Mouse (Mus musculus) intestine, embryonic 14.5 days (tissue): ENCODE measurements around the gene Ppp1r1b. TPM values are rescaled to one million over a fixed set of nuclear protein-coding genes. Genes with fewer than 3 reads are reported as not detected.
A peak's percentile ranks its signal among the peaks of the same experiment; 100 is the strongest.

ENCODE experiments used
- ATAC-seq: fragments of 200-750 bp; cut with Nextera tagmentation; replicated peaks from 2 replicates; pipeline ENCODE4 v1.8.0; 2017; ENCODE audit warnings: low read depth, moderate number of reproducible peaks, moderate TSS enrichment, moderate library complexity; ENCODE audit not compliant: low FRiP score, low TSS enrichment
- DNase-seq: peaks from one replicate; pipeline ENCODE4 v3.0.0-alpha.2; 2018; ENCODE audit warnings: low spot score
- H3K27ac ChIP-seq: fragments of 300-500 bp; sonication (generic); 2 replicates; pipeline ENCODE4 v1.5.1; 2014; ENCODE audit warnings: low read depth, mild to moderate bottlenecking, control low read depth
- H3K27me3 ChIP-seq: fragments of 300-500 bp; sonication (generic); replicated peaks from 2 replicates; pipeline ENCODE4 v1.6.1; 2014; ENCODE audit warnings: low read length, control low read depth; ENCODE audit not compliant: control insufficient read depth, insufficient read depth
- H3K36me3 ChIP-seq: fragments of 300-500 bp; sonication (generic); 2 replicates; pipeline ENCODE4 v1.6.1; 2014; ENCODE audit warnings: low read length, control low read depth; ENCODE audit not compliant: control insufficient read depth, insufficient read depth
- H3K4me1 ChIP-seq: fragments of 300-500 bp; sonication (generic); replicated peaks from 2 replicates; pipeline ENCODE4 v1.6.1; 2014; ENCODE audit warnings: low read length, control low read depth, mixed read lengths; ENCODE audit not compliant: control insufficient read depth, insufficient read depth
- H3K4me2 ChIP-seq: fragments of 300-500 bp; sonication (generic); 2 replicates; pipeline ENCODE4 v1.6.1; 2014; ENCODE audit warnings: low read length
- H3K4me3 ChIP-seq: fragments of 300-500 bp; sonication (generic); 2 replicates; pipeline ENCODE4 v1.5.1; 2014; ENCODE audit warnings: low read depth, low read length, control low read depth, mixed read lengths
- H3K9ac ChIP-seq: fragments of 300-500 bp; sonication (generic); 2 replicates; pipeline ENCODE4 v1.6.1; 2014; ENCODE audit warnings: mild to moderate bottlenecking, low read length
- H3K9me3 ChIP-seq: fragments of 300-500 bp; sonication (generic); 2 replicates; pipeline ENCODE4 v1.6.1; 2016; ENCODE audit warnings: low read length, control low read depth; ENCODE audit not compliant: control insufficient read depth
- WGBS: fragments of 180-500 bp; shearing (Covaris S2); extraction: QIAGEN DNeasy Blood & Tissue Kit; methylation state at CpG from one replicate; pipeline ENCODE4 v1.1.7; 2014; 5-methylcytosine and 5-hydroxymethylcytosine counted together
- polyA plus RNA-seq: library from polyadenylated mRNA; unstranded; fragments of >200 nt; fragmentation: Nextera tagmentation; extraction: Ambion mirVana; gene quantifications from 2 replicates; pipeline ENCODE4 v1.2.1, GENCODE M21; 2014

Ppp1r1b gene
- polyA plus RNA-seq, 1 experiment from 2014 or later = 22.6 TPM

DNA sequence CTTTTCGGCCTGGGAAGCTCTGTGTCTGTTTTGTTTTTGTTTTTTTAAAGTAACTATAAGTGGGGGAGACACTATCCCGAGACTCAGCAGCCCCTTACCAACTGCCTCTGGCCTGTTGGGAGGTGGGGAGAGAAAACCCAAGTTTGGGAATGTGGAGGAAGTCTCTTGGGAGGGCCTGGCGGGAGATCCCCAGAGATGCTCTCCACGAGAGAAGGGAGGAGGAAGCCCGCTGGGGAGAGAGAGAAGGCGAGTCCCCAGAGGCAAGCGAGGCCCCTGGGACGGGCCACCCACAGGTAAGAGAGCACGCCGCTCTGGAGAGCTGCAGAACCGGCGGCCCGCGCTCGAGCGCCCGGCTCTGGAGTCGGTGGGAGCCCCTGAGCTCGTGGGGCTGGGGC is 21.5 kb upstream of the Ppp1r1b start:
- Histone ChIP-seq H3K9me3 (no peaks in the 10 kb centered on the region), H3K4me2 (no peak overlapping the region), H3K27ac (no peak overlapping the region), H3K4me3 (peak overlapping the region; percentile 11; the same call in 1 of the 2 replicates), H3K4me1 (peaks cover 9% of the 10 kb centered on the region; the same call in 1 of the 2 replicates), H3K9ac (no peak overlapping the region), H3K36me3 (no peaks in the 10 kb centered on the region), H3K27me3 (peaks cover 100% of the 10 kb centered on the region)
- WGBS = under 1% methylated on average over 19 of the region's 19 CpGs
- DNase-seq (no peak), ATAC-seq (no peak)

DNA sequence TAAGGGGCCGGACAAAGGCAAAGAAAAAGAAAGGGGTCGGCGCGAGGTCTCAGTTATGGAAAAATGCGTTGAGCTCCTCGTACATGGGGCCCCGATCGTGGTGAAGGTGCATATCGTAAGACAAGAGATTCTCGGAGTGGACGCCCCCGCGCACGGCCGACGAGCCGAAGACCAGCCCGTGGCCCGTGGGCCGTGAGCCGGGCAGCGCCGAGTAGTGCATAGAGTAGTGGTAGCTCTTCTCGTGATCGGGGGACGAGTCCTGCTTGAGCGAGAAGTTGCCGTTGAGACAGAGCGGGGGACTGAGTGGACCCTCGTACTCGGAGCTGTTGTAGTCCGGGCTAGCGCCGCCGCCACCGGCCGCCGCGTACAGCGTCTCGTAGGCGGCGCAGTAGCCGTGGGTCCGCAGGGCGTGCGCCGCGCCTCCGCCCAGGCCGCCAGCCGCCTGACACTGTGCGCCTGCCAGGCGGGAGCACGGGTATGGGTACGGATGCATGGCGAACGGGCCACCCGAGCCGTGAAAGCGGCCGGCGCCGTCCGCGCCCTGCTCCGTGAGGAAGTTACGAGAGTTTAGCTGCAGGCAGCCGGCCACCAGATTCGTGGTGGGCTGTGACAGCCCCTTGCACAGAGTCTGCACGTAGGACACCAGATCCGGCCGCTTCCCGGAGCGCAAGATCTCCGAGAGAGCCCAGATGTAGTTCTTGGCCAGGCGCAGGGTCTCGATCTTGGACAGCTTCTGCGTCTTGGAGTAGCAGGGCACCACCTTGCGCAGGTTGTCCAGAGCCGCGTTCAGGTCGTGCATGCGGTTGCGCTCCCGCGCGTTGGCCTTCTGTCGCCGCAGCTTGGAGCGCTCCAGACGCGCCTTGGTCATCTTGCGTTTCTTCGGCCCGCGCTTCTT is 20.8 kb upstream of the Ppp1r1b start:
- no peak overlapping the region for H3K9ac ChIP-seq
- ATAC-seq (no peak), DNase-seq (peak; percentile 72)
- peaks cover 100% of the 10 kb centered on the region for H3K27me3 ChIP-seq
- no peaks in the 10 kb centered on the region for H3K9me3 ChIP-seq
- no peak overlapping the region for H3K27ac ChIP-seq
- H3K4me1 ChIP-seq = peaks cover 9% of the 10 kb centered on the region; the same call in 1 of the 2 replicates
- H3K36me3 ChIP-seq = no peaks in the 10 kb centered on the region
- peak overlapping the region; percentile 13 for H3K4me3 ChIP-seq
- H3K4me2 ChIP-seq = peak overlapping the region; percentile 3; the same call in 1 of the 2 replicates
- under 1% methylated on average over 97 of the region's 97 CpGs for WGBS

DNA sequence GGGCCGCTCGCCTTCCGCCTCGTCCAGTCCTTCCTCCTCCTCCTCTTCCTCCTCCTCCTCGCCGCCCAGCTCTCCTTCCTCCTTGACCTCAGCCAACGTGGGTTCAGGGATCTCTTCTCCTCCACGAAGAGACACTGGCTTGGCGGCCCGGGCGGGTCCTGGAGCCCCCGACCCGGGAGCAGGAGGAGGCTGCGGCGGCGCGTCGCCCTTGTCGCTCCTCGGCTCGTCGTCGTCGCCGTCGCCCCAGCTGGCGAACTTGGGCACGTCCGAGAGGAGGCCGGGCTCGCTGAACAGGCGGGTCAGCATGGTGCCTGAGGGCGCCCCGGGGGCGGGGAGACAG is 20.2 kb upstream of the Ppp1r1b start:
- peak overlapping the region; percentile 3; the same call in 1 of the 2 replicates for H3K4me2 ChIP-seq
- no peaks in the 10 kb centered on the region for H3K36me3 ChIP-seq
- 1% methylated on average over 32 of the region's 35 CpGs for WGBS
- H3K27ac ChIP-seq = no peak overlapping the region
- no peak for ATAC-seq
- 0 out of 2 replicates have a peak overlapping the region, but pooled peaks have one; percentile 13 for H3K4me3 ChIP-seq
- H3K9me3 ChIP-seq = no peaks in the 10 kb centered on the region
- no peak overlapping the region for H3K9ac ChIP-seq
- no peak for DNase-seq
- H3K4me1 ChIP-seq = peaks cover 9% of the 10 kb centered on the region; the same call in 1 of the 2 replicates
- H3K27me3 ChIP-seq = peaks cover 100% of the 10 kb centered on the region

DNA sequence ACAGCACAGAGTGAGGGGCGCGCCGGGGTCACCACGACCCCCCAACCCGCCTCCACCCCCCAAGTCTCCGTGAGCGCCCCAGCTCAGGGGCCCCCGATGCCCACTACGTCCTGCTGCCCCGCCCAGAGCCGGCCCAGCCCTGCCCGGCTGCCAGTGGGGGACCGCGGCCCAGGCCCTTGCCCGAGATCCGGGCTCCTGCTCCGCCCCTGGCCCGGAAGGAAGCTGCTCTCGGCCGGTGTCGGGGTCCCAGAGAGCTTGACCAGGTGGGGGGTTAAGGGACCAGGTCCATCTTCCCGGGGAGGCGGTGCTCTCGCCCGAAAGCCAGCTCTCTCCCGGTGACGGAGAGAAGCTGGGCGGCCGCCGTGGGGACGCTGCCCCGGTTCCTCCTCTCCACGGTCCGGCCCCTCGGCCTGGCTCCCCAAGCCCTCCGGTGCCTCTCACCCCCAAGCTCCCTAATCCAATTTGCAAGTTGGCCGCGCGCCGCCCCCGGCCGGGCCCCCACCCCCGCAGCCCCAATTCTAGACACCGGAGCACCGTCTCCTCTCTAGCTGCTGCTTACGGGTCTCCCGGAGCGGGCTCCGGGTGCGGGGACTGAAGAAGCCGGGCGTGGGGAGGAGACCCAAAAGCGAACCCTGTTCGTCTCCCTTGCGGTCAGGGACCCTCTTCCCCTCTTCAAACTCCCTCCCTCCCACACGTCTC is 19.7 kb upstream of the Ppp1r1b start:
- DNase-seq = peak; percentile 77

DNA sequence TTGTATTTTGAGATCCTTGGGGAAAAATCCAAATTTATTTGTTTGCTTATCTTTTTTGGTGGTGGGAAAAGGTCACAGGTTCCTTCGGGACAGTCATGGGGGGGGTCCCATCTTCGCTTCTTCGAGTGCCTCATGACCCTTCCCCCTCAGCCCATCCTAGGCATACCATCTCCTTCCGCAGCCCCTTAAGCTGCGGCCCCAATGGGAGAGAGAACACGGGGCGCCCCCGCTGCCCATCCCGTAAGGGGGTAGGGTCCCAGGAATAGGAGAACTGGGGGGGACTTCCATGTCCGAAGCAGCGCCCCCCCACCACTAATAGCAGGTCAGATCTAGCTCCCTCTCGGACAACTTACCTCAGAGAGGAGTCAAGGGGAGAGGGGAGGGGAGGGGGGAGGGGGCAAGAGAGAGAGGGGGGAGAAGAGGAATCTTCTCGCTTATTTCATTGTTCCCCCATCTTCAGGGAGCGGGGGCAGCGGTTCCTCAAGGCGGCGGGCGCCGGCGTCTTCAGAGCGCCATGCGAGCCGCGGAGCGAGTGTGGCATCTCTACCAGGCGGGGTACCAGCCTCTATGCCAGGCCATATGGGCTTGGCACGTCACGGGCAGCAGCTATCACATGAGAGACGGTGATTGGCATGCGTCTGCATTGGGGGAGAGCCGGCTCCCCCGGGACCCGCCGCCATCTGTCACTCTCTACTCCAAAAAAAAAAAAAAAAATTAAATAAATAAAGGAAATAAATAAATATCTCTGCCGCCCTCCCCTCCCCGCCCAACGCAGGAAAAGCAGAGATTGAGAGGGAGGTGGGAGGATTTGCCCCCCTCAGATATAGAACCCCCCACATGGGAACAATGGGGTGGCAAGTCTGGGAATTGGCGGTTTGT is 18.9 kb upstream of the Ppp1r1b start, which contains the start of gene Neurod2:
Gene Neurod2, minus strand, starts transcription at position 568 of the 879 bp plus-strand sequence.
- Histone ChIP-seq H3K36me3 (no peaks in the 10 kb centered on the region), H3K27ac (no peak within 1 kb of the TSS), H3K9ac (no peak within 1 kb of the TSS), H3K4me1 (peaks cover 9% of the 10 kb centered on the region; the same call in 1 of the 2 replicates), H3K4me3 (no peak within 1 kb of the TSS), H3K9me3 (no peaks in the 10 kb centered on the region), H3K27me3 (peaks cover 100% of the 10 kb centered on the region), H3K4me2 (peak within 1 kb of the TSS; percentile 3; the same call in 1 of the 2 replicates)
- ATAC-seq (no peak), DNase-seq (no peak)
- WGBS = 2% methylated on average over 38 of the region's 38 CpGs

More for the DNA sequence above, 19.7 kb upstream of the Ppp1r1b start:
- ATAC-seq = no peak
- Histone ChIP-seq H3K27ac (no peak overlapping the region), H3K4me1 (peaks cover 9% of the 10 kb centered on the region; the same call in 1 of the 2 replicates), H3K9me3 (no peaks in the 10 kb centered on the region), H3K36me3 (no peaks in the 10 kb centered on the region), H3K9ac (no peak overlapping the region), H3K4me3 (no peak overlapping the region), H3K27me3 (peaks cover 100% of the 10 kb centered on the region), H3K4me2 (peak overlapping the region; percentile 3; the same call in 1 of the 2 replicates)
- under 1% methylated on average over 49 of the region's 56 CpGs for WGBS

DNA sequence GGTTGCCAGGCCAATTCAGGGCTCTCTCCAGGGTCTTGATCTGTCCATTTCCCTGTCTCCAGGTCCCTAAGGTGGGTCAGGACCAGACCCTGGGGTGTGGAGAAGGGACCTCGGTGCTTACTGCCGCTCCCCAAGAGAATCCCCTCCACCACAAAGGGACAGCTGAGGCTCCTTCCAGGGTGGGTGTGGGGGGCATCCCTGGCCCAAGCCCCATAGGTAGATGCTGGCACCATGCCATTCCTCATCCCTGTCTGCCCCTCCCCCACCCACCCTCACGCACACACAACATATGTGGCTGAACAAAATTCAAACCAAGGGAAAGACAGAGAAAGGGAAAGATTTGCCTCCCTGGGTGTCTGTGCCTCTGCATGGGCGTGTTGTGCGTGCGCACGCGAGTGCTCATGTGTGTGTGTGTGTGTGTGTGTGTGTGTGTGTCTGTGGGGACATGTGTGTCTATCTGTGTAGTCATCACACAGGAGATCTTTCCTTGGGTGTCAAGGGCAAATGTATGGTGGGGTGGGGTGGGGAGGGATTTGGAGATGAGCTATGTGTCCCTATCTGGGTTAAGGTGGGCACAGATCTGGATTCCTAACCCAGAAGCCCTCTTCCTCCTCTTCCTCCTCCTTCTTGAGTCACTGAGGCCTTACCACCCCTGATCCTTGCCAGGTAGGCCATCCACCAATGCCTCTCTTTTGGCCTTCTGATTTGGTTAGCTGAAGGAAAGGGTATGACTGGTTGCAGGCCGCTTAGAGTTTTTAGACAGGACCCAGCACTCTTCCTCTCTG is 18.1 kb upstream of the Ppp1r1b start:
- no peaks in the 10 kb centered on the region for H3K9me3 ChIP-seq
- no peak overlapping the region for H3K4me2 ChIP-seq
- no peaks in the 10 kb centered on the region for H3K36me3 ChIP-seq
- peaks cover 100% of the 10 kb centered on the region for H3K27me3 ChIP-seq
- H3K4me3 ChIP-seq = no peak overlapping the region
- DNase-seq = no peak
- peaks cover 9% of the 10 kb centered on the region; the same call in 1 of the 2 replicates for H3K4me1 ChIP-seq
- no peak overlapping the region for H3K9ac ChIP-seq
- H3K27ac ChIP-seq = no peak overlapping the region
- no peak for ATAC-seq
- WGBS = 40% methylated on average over 9 of the region's 9 CpGs

DNA sequence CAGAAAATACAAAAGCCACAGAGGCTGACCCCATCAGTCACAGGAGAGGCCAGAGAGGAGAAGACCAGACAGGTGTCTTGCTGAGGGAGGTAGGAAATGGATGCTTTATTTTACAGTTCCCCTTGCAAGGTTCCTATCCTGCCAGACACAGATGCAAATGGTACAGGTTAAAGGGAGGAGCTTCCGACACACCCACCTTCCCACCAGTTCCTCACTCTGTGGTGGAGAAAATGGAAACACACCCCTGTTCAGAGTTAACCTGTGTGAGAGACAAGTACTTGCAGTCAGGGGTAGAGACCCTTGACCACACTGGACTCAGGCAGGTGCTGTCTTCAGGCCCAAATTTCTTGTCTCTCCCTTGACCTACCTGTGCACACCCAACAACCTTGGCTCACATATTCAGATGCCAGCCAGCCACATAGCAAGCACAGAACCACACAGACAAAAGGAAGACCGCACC is 17.4 kb upstream of the Ppp1r1b start:
- no peaks in the 10 kb centered on the region for H3K9me3 ChIP-seq
- 42% methylated on average over 2 of the region's 2 CpGs for WGBS

More for the DNA sequence above, 17.4 kb upstream of the Ppp1r1b start:
- Histone ChIP-seq H3K9ac (no peak overlapping the region), H3K36me3 (no peaks in the 10 kb centered on the region), H3K27ac (no peak overlapping the region), H3K4me2 (no peak overlapping the region), H3K4me3 (no peak overlapping the region), H3K27me3 (peaks cover 100% of the 10 kb centered on the region), H3K4me1 (peaks cover 9% of the 10 kb centered on the region; the same call in 1 of the 2 replicates)
- no peak for ATAC-seq
- no peak for DNase-seq
